Mouse (Mus musculus): ENCODE results near the gene Wtap.
"Not testable (repeated sequence)": the region's sequence is repeated elsewhere in the genome, so short reads cannot be mapped to it uniquely, and the experiment has no call there.

DNA sequence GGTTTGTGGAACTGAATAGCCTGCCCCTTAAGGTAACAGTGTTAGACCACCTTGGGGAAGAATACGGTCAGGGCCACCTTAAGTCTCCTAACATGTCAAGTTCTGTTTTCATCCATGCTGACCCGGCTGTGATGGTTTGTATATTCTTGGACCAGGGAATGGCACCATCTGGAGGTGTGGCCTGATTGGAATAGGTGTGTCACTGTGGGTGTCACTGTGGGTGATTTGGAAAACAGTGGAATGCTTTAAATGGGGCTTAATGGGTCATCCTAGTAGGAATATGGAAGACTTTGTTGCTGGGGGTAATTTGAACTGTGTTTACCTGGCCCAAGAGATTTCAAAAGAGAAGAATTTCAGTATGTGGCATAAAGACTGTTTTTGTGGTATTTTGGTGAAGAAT is 10.5 kb upstream of the Wtap start:
- not testable (repeated sequence) for TF ChIP-seq CTCF (IDR thresholded peaks at IDR 0.05; ENCODE audit: borderline replicate concordance, insufficient read depth, low read length); POLR2A (IDR thresholded peaks at IDR 0.05; ENCODE audit: low read depth, low read length)

Data from embryonic fibroblast, embryonic 13.5 days (primary cell).